35 mouse cellular contexts compared by ENCODE assay signal in the genomic region with DNA sequence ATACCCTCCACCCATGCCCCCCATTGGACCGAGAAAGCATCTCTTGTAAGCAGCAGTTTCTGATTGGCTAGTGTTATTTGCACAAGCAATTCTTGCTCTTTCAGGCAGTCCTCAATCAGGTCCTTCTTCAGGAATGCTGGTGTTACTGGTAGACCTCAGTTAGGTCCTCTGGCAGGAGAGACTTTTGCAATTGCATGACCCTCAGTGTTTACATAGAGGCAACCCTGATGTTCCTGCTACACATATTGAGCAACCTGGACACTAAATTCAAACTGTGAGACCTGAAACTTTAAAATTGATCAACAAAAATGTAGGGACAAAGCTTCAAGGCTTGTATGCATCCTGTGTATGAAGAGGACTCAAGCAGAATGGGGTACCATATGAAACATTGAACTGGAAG.
"Had no signal": no experiment of that assay in that cellular context is flagged by ENCODE, and none has a peak within 500 bp of the region (broad histone marks: within the 10 kb centered on the region; RNA-seq: fewer than 3 reads in every experiment).

No protein-coding gene starts in this region.

- H3K4me2 ChIP-seq: heart, embryonic 11.5 days; heart, embryonic 12.5 days; heart, embryonic 13.5 days; heart, embryonic 15.5 days; hindbrain, embryonic 12.5 days; hindbrain, embryonic 13.5 days; hindbrain, embryonic 14.5 days; hindbrain, embryonic 15.5 days; intestine, embryonic 15.5 days; kidney, embryonic 15.5 days had no signal

- DNase-seq: heart, postnatal 10 days; heart, postnatal 14 days; heart, postnatal 36 days; heart, postnatal 4 days; kidney, adult 11 months; kidney, adult 18-20 months; kidney, adult 2 months; kidney, adult 8-10 months; kidney, adult 9 months; kidney, postnatal 10 days; kidney, postnatal 14 days; kidney, postnatal 25 days; kidney, postnatal 36 days; kidney, postnatal 4 days; layer of hippocampus, adult 9-11 months; layer of hippocampus, postnatal 36 days had no signal

- H3K9me3 ChIP-seq: heart, embryonic 10.5 days; heart, embryonic 12.5 days; heart, embryonic 13.5 days; heart, embryonic 15.5 days; hindbrain, embryonic 10.5 days; hindbrain, embryonic 12.5 days; hindbrain, embryonic 13.5 days; hindbrain, embryonic 15.5 days; intestine, embryonic 15.5 days; kidney, embryonic 15.5 days had no signal

- H3K27ac ChIP-seq: heart, embryonic 10.5 days; heart, embryonic 13.5 days; heart, embryonic 15.5 days; hindbrain, embryonic 10.5 days; hindbrain, embryonic 12.5 days; hindbrain, embryonic 13.5 days; hindbrain, embryonic 14.5 days; hindbrain, embryonic 15.5 days; hindbrain, postnatal 0 days; intestine, embryonic 15.5 days; kidney, embryonic 15.5 days; kidney, postnatal 0 days; layer of hippocampus, adult 2 months had no signal

- H3K4me3 ChIP-seq: heart, embryonic 10.5 days; heart, embryonic 12.5 days; heart, embryonic 13.5 days; heart, embryonic 15.5 days; hindbrain, embryonic 10.5 days; hindbrain, embryonic 12.5 days; hindbrain, embryonic 13.5 days; hindbrain, embryonic 15.5 days; intestine, embryonic 15.5 days; kidney, embryonic 15.5 days; layer of hippocampus, adult 2 months had no signal

- H3K9ac ChIP-seq: heart, embryonic 12.5 days; heart, embryonic 13.5 days; heart, embryonic 15.5 days; hindbrain, embryonic 12.5 days; hindbrain, embryonic 13.5 days; hindbrain, embryonic 14.5 days; hindbrain, embryonic 15.5 days; intestine, embryonic 15.5 days; kidney, embryonic 15.5 days had no signal

- H3K36me3 ChIP-seq: heart, embryonic 10.5 days; heart, embryonic 12.5 days; heart, embryonic 13.5 days; heart, embryonic 15.5 days; hindbrain, embryonic 10.5 days; hindbrain, embryonic 12.5 days; hindbrain, embryonic 13.5 days; hindbrain, embryonic 15.5 days; intestine, embryonic 15.5 days; kidney, embryonic 15.5 days had no signal

- ATAC-seq: hindbrain, embryonic 16.5 days; hindbrain, postnatal 0 days; inflammation-experienced regulatory T-cells, adult 6 months; intestine, embryonic 15.5 days; intestine, embryonic 16.5 days; intestine, postnatal 0 days had no signal

- H3K4me1 ChIP-seq: heart, embryonic 10.5 days; heart, embryonic 12.5 days; heart, embryonic 13.5 days; heart, embryonic 15.5 days; hindbrain, embryonic 10.5 days; hindbrain, embryonic 12.5 days; hindbrain, embryonic 13.5 days; hindbrain, embryonic 15.5 days; intestine, embryonic 15.5 days; kidney, embryonic 15.5 days had no signal

- H3K27me3 ChIP-seq: heart, embryonic 12.5 days; heart, embryonic 13.5 days; heart, embryonic 15.5 days; hindbrain, embryonic 12.5 days; hindbrain, embryonic 13.5 days; hindbrain, embryonic 15.5 days; intestine, embryonic 15.5 days; kidney, embryonic 15.5 days had no signal
